Mouse (Mus musculus) pancreas, adult 10 weeks (tissue): ENCODE measurements around the gene Olfr153. TPM values are rescaled to one million over a fixed set of nuclear protein-coding genes. Genes with fewer than 3 reads are reported as not detected.

ENCODE experiments used
- polyA plus RNA-seq: library from polyadenylated mRNA; stranded (reverse); fragments of 350-450 nt; fragmentation: Illumina TruSeq; extraction: RNeasy Lipid Tissue Mini Kit (QIAGEN cat#74804); gene quantifications from one replicate; pipeline ENCODE4 v1.2.3, GENCODE M21; 2015; ENCODE audit warnings: low read depth, low replicate concordance; ENCODE audit not compliant: insufficient read depth

Gene Olfr153
- not detected for polyA plus RNA-seq

DNA sequence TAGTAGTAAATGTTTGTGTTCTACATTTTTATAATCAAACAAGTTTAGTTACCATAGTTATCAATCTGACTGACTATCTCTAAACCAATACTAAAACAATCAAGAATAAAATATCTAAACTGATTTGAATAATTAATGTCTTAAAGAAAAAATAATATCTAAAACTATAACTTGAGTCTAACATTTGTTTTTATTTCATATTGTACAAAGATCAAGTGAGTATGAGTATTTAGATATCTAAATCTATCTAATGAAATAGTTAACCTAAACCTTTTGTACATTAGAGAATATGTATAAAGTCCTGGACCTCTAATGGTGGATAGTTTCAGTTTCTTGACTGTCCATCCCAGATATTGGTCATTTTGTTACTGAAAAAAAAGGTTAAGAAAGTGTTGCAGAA is at the start of gene Olfr153:
Olfr153 (plus strand) TSS at position 301 of the 400 bp plus-strand sequence.

DNA sequence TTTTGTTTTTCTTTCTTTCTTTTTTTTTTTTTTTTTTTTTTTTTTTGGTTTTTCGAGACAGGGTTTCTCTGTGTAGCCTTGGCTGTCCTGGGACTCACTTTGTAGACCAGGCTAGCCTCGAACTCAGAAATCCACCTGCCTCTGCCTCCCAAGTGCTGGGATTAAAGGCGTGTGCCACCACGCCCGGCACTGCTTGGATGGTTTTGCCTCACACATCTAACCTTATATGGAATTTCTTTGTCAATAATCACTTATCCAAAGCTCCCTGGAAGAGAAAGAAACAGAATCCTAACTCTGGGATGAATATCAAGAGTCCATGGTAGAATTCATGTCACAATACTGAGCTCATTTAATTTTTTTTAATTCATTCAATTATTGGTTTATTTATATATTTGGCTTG is 34.6 kb upstream of the Olfr153 start, which contains the start of gene Pramel7:
Pramel7 (minus strand) TSS at position 101 of the 400 bp plus-strand sequence.

GRCm38 (mm10) chr2:87506265-87506664 is 25.3 kb upstream of the Olfr153 start, which contains the start of gene Pramel6:
TSS of gene Pramel6 (plus strand) at chr2:87506565.

GRCm38 (mm10) chr2:87545442-87545841 is 13.8 kb downstream of the Olfr153 start, which contains the start of gene Olfr1128:
TSS of gene Olfr1128 (minus strand) at chr2:87545542.

GRCm38 (mm10) chr2:87573602-87574001 is 42.0 kb downstream of the Olfr153 start, which contains the start of gene Olfr1129:
TSS of gene Olfr1129 (plus strand) at chr2:87573902.

Other genes starting within 250 kb of the Olfr153 start
- gene Olfr1118, start 224.2 kb upstream of the Olfr153 start, polyA plus RNA-seq = not detected
- gene Olfr1120, start 177.0 kb upstream of the Olfr153 start, polyA plus RNA-seq = not detected
- not detected for gene Olfr1121, start 161.9 kb upstream of the Olfr153 start, polyA plus RNA-seq
- gene Olfr1122, start 145.9 kb upstream of the Olfr153 start, polyA plus RNA-seq = not detected
- not detected for gene Olfr1123, start 115.2 kb upstream of the Olfr153 start, polyA plus RNA-seq
- not detected for gene Olfr1124, start 101.5 kb upstream of the Olfr153 start, polyA plus RNA-seq
- gene Olfr1126, start 77.8 kb upstream of the Olfr153 start, polyA plus RNA-seq = not detected
- gene Pramel7, start 34.7 kb upstream of the Olfr153 start, polyA plus RNA-seq = not detected
- gene Pramel6, start 25.2 kb upstream of the Olfr153 start, polyA plus RNA-seq = not detected
- gene Olfr1128, start 13.7 kb downstream of the Olfr153 start, polyA plus RNA-seq = not detected
- gene Olfr1129, start 42.1 kb downstream of the Olfr153 start, polyA plus RNA-seq = not detected
- not detected for gene Olfr1130, start 74.4 kb downstream of the Olfr153 start, polyA plus RNA-seq
- gene Olfr1131, start 95.3 kb downstream of the Olfr153 start, polyA plus RNA-seq = not detected
- gene Olfr1132, start 105.7 kb downstream of the Olfr153 start, polyA plus RNA-seq = not detected
- not detected for gene Olfr1133, start 115.6 kb downstream of the Olfr153 start, polyA plus RNA-seq
- not detected for gene Olfr1134, start 126.7 kb downstream of the Olfr153 start, polyA plus RNA-seq
- gene Olfr1135, start 141.9 kb downstream of the Olfr153 start, polyA plus RNA-seq = not detected
- not detected for gene Olfr1136, start 162.2 kb downstream of the Olfr153 start, polyA plus RNA-seq
- gene Olfr1137, start 181.4 kb downstream of the Olfr153 start, polyA plus RNA-seq = not detected
- not detected for gene Olfr1138, start 208.2 kb downstream of the Olfr153 start, polyA plus RNA-seq
- gene Olfr1140, start 212.0 kb downstream of the Olfr153 start, polyA plus RNA-seq = not detected
- not detected for gene Olfr1141, start 222.2 kb downstream of the Olfr153 start, polyA plus RNA-seq
- gene Olfr152, start 247.7 kb downstream of the Olfr153 start, polyA plus RNA-seq = not detected